Mouse (Mus musculus): ENCODE measurements around the gene Mrps12.

DNA sequence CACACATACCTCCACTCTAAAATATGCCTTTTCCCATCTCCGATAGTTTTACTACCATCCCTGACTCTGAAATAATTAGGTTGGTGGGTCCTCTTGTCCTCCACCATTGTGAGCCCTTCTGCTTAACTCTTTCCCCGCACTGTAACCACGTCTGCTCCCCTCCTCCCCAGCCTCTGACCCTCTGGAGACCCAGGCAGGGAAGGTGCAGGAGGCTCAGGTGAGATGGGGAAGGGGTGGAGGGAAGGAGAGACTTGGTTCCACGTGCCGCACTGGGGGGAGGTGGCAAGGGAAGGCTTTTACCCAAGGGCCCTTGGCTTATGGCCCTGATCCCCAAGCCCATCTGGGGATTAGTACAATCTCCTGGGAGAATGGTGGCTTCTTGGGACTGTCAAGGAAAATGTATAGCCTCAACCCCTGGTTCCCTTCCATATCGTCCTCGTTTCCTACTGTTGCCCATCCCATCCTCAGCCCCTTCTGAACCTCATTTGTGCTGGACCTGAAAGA, 25.9 kb upstream of the Mrps12 start, which contains the start of gene Nfkbib:
- TF ChIP-seq POLR2A (IDR thresholded peaks at IDR 0.05; ENCODE audit: borderline replicate concordance, insufficient read depth, low read length) (no peak), CTCF (IDR thresholded peaks at IDR 0.05; ENCODE audit: borderline replicate concordance, insufficient read depth, low read depth, low read length) (no peak)
